Mouse (Mus musculus): ENCODE measurements at regions not wholly inside any gene's neighbourhood (a gene's known extent, or its start where the extent isn't known, plus 50 kb on each side); places are given as distances from the start of the nearest gene placed in this dataset.

- intact Hi-C loops (cut with DNase I): no loop called here
- DNase-seq (ENCODE audit: low spot score): no peak
Observed at GRCm38 (mm10) chr12:90469754-90470153, 268.5 kb downstream of the Dio2 start.

- intact Hi-C loops (cut with DNase I): no loop called here
- DNase-seq (ENCODE audit: low spot score): no peak
Observed at GRCm38 (mm10) chr12:90460121-90460520, 278.1 kb downstream of the Dio2 start.

- intact Hi-C loops (cut with DNase I): no loop called here
- no peak for DNase-seq (ENCODE audit: low spot score)
Observed at GRCm38 (mm10) chr12:90440672-90441071, 297.6 kb downstream of the Dio2 start.

- no peak for DNase-seq (ENCODE audit: low spot score)
- intact Hi-C loops (cut with DNase I): no loop called here
Observed at GRCm38 (mm10) chr12:90425276-90426063, 312.8 kb downstream of the Dio2 start.

GRCm38 (mm10) chr12:90417590-90418221 is 320.5 kb downstream of the Dio2 start:
- no peak for DNase-seq (ENCODE audit: low spot score)
- intact Hi-C loops (cut with DNase I): no loop called here

- intact Hi-C loops (cut with DNase I): no loop called here
- DNase-seq (ENCODE audit: low spot score): no peak
Observed at GRCm38 (mm10) chr12:90408716-90409115, 329.5 kb downstream of the Dio2 start.

- intact Hi-C loops (cut with DNase I): loop anchor here (5.0 kb wide), 1 partner anchor 841 kb away; no protein-coding TSS in a partner anchor
- DNase-seq (ENCODE audit: low spot score): no peak
Observed at GRCm38 (mm10) chr12:90398564-90398963, 339.7 kb downstream of the Dio2 start.
